Mouse (Mus musculus) retina, postnatal 7 days (tissue): ENCODE data around the gene Rab20.

ENCODE experiments used
- DNase-seq: peaks from one replicate; pipeline ENCODE4 v3.0.0-alpha.2; 2012; ENCODE audit warnings: low read depth, low spot score

Rab20 gene

DNA sequence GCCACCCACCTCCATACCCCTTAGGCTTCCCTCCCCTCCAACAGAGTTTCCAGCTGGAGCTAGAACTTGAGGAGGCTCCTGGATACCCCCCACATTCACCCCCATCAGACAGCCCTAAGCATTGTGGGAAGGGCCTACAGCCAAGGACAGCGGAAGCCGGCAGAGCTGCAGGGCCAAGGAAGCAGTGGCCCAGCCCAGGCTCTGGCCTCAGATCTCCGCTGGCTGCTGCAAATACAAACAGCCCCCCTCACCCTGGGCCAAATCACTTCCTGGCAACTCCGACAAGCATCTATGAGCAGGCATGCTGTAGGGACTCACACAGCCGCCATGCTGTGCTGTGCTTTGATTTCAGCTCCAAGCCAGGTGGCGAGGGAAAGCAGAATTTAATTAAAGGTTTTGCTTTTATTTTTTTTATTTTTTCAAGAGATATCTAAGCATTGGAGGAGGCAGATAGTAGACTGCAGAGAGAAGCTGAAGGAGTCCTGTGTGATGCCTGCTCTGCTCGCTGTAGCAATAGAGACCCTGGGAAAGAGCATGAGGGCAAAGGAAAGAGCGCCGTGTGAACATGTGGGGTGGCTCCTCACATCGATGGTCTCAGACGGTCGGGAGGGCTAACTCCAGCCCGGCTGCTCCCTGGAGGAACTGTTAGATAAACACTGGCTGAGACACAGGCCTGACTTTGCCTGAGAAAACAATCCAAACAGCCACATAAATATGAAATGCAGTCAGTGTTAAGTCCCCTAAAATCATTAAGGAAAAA is 72.6 kb downstream of the Rab20 start:
- DNase-seq, result no peak

DNA sequence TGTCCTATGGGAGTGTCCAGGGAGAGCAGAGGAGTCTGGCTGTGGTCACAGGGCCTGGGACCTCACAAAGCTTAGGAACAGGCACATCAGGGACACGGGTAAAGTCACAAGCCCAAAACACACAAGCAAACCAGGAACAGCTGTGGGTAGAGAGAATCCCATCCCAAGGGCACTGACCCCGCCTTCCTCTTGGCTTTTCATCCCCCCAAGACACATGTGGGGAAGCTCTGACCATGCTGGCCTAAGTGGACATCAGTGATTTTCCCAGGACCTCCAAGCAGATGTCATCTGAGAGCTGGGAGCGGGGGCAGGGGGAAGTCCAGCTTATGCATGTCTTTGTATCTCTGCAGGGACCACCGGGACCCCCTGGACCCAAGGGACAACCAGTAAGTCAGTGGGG is 73.9 kb downstream of the Rab20 start:
- no peak for DNase-seq

DNA sequence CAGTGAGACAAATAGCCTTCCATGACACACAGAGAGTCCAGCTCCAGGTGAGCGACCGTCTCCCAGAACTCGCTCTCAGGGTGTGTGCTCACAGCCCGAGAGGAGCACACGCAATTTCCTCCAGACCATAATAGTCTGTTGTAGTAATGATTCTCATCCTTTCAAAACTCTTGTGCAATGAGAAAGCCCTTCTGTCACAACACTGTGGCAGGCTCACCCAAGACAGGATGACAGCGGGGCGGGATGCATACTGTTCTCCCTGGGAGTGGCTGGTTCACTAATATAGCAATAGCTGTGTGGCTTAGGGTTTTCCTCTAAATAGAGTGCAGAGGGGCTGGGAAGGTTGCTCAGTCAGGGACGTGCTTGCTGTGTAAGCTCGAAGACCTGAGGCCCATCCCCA is 74.7 kb downstream of the Rab20 start:
- DNase-seq, result no peak
